Mouse (Mus musculus) embryonic fibroblast, embryonic 13.5 days (primary cell): ENCODE data around the gene BC024978.

Experiments
- CTCF ChIP-seq: IDR thresholded peaks from 2 replicates; pipeline ENCODE4 v1.5.1; 2011; ENCODE audit warnings: mild to moderate bottlenecking, control low read depth, low read length, moderate library complexity, borderline replicate concordance; ENCODE audit not compliant: insufficient read depth
- POLR2A ChIP-seq: IDR thresholded peaks from 2 replicates; pipeline ENCODE4 v1.6.1; 2011; ENCODE audit warnings: low read depth, mild to moderate bottlenecking, control low read depth, low read length, moderate library complexity

GRCm38 (mm10) chr7:27228865-27229264 lies 33.3 kb downstream of the BC024978 start:
- TF ChIP-seq POLR2A (no peak), CTCF (no peak)
